Mouse (Mus musculus) lung, embryonic 14.5 days (tissue): ENCODE measurements around the gene Pawr. TPM values are rescaled to one million over a fixed set of nuclear protein-coding genes. Genes with fewer than 3 reads are reported as not detected.

ENCODE experiments used
- ATAC-seq: fragments of 200-750 bp; cut with Nextera tagmentation; 2 replicates; pipeline ENCODE4 v1.8.0; 2017; ENCODE audit warnings: mild to moderate bottlenecking, moderate TSS enrichment, moderate library complexity; ENCODE audit not compliant: insufficient read depth
- DNase-seq: peaks from one replicate; pipeline ENCODE4 v3.0.0-alpha.2; 2015
- H3K27ac ChIP-seq: fragments of 300-500 bp; sonication (generic); 2 replicates; pipeline ENCODE4 v1.5.1; 2014; ENCODE audit warnings: low read depth, mild to moderate bottlenecking, moderate library complexity
- H3K27me3 ChIP-seq: fragments of 300-500 bp; sonication (generic); 2 replicates; pipeline ENCODE4 v1.6.1; 2014; ENCODE audit warnings: low read length, control low read depth; ENCODE audit not compliant: insufficient read depth
- H3K36me3 ChIP-seq: fragments of 300-500 bp; sonication (generic); 2 replicates; pipeline ENCODE4 v1.6.1; 2014; ENCODE audit warnings: control low read depth; ENCODE audit not compliant: insufficient read depth
- H3K4me1 ChIP-seq: fragments of 300-500 bp; sonication (generic); 2 replicates; pipeline ENCODE4 v1.6.1; 2014; ENCODE audit warnings: antibody characterized with exemption, control low read depth; ENCODE audit not compliant: insufficient read depth
- H3K4me2 ChIP-seq: fragments of 300-500 bp; sonication (generic); 2 replicates; pipeline ENCODE4 v1.6.1; 2014; ENCODE audit warnings: mild to moderate bottlenecking
- H3K4me3 ChIP-seq: fragments of 300-500 bp; sonication (generic); 2 replicates; pipeline ENCODE4 v1.5.1; 2014; ENCODE audit warnings: low read depth, low read length
- H3K9ac ChIP-seq: fragments of 300-500 bp; sonication (generic); 2 replicates; pipeline ENCODE4 v1.6.1; 2014
- H3K9me3 ChIP-seq: fragments of 300-500 bp; sonication (generic); 2 replicates; pipeline ENCODE4 v1.6.1; 2016; ENCODE audit warnings: low read depth, low read length, control low read depth
- CTCF ChIP-seq: IDR thresholded peaks from 2 replicates; pipeline ENCODE4 v1.5.1; 2016; ENCODE audit warnings: antibody characterized with exemption, low read depth
- WGBS: fragments of 180-500 bp; shearing (Covaris S2); extraction: QIAGEN DNeasy Blood & Tissue Kit; methylation state at CpG from one replicate; pipeline ENCODE4 v1.1.7; 2014; 5-methylcytosine and 5-hydroxymethylcytosine counted together
- polyA plus RNA-seq: library from polyadenylated mRNA; unstranded; fragments of >200 nt; fragmentation: Nextera tagmentation; extraction: Ambion mirVana; gene quantifications from 2 replicates; pipeline ENCODE4 v1.2.1, GENCODE M21; 2014

The Pawr gene
- polyA plus RNA-seq, 1 experiment from 2014 or later = 27.4 TPM

DNA sequence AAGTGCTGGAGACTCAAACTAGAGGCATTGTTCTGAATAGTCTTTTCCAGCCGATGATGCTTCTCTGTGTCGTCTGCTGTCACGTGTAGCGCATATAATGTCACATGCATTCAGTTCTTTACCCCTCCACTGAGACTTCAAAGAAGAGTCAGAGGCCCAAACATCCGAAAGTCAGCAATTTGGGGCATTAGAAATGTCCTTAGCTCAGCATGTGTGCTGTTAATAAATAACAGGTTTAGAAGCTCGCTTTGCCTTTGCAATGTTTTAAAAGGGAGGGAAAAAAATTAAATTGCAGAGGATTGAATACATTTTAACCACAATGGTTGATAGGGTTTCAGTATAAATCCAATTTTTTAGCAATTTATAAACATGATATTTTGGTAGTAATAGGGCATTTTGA is 18.1 kb upstream of the Pawr start:
- H3K4me3 ChIP-seq = no peak overlapping the region
- H3K4me1 ChIP-seq = no peaks in the 10 kb centered on the region
- no peak for TF ChIP-seq CTCF
- H3K9ac ChIP-seq = no peak overlapping the region
- H3K36me3 ChIP-seq = no peaks in the 10 kb centered on the region
- no peak overlapping the region for H3K27ac ChIP-seq
- DNase-seq (no peak), ATAC-seq (no peak)
- H3K9me3 ChIP-seq = no peaks in the 10 kb centered on the region
- H3K27me3 ChIP-seq = no peaks in the 10 kb centered on the region
- WGBS = 74% methylated on average over 6 of the region's 6 CpGs
- no peak overlapping the region for H3K4me2 ChIP-seq

DNA sequence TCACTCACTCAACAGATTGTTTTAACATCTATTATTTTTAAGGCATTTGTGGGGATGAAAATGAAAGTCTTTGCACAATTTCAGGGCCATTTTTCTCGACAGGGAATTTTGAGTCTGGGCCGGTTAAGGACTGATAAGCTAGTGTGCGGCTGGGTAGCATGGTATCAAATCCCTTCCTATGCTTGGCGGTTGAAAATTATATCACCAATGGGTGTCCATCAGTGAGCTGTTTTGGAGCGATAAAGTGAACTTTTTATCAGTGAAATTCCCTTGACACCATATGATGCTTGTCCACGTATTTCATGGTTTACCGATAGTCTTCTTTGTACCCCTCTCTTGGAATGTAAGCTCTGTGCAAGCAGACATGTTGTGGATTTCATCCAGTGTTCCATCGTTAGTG is 17.5 kb upstream of the Pawr start:
- Histone ChIP-seq H3K4me3 (no peak overlapping the region), H3K4me2 (no peak overlapping the region), H3K9ac (no peak overlapping the region), H3K4me1 (no peaks in the 10 kb centered on the region), H3K27ac (no peak overlapping the region), H3K9me3 (no peaks in the 10 kb centered on the region), H3K27me3 (no peaks in the 10 kb centered on the region), H3K36me3 (no peaks in the 10 kb centered on the region)
- TF ChIP-seq CTCF = no peak
- 68% methylated on average over 8 of the region's 8 CpGs for WGBS
- DNase-seq = no peak
- ATAC-seq = no peak

DNA sequence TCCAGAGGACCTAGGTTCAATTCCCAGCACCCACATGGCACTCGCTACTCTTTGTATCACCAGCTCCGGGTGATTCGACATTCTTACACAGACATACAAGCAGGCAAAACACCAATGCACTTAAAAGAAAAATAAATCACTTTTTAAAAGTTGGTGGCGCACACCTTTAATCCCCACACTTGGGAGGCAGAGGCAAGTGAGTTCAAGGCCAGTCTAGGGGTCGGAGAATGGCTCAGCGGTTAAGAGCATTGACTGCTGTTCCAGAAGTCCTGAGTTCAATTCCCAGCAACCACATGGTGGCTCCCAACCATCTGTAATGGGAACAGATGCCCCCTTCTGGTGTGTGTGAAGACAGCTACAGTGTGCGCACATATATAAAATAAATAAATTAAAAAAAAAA is 16.7 kb upstream of the Pawr start:
- Histone ChIP-seq H3K4me3 (no peak overlapping the region), H3K4me2 (no peak overlapping the region), H3K27ac (no peak overlapping the region), H3K27me3 (no peaks in the 10 kb centered on the region), H3K36me3 (no peaks in the 10 kb centered on the region), H3K4me1 (no peaks in the 10 kb centered on the region), H3K9ac (no peak overlapping the region), H3K9me3 (no peaks in the 10 kb centered on the region)
- WGBS = 91% methylated on average over 7 of the region's 7 CpGs
- DNase-seq = no peak
- TF ChIP-seq CTCF = no peak
- ATAC-seq = no peak

DNA sequence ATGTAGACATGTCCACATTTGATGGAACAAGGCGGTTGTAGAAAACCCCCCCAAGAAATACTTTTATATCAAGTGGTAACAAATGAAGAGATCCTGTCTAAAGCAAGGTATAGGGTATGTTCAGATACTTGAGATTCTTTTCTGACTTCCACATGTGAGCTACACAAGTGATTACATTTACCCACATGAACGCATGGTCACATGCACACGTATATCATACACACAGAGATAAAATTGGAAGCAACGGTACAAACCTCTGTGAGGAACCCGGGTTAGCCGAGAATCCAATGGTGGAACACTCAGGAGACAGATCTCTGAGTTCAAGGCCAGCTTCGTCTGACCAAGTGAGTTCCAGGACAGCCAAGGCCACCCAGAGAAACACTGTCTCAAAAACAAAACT is 3.6 kb upstream of the Pawr start:
- Histone ChIP-seq H3K9me3 (no peaks in the 10 kb centered on the region), H3K27ac (no peak overlapping the region), H3K4me3 (no peak overlapping the region), H3K4me1 (peaks cover 3% of the 10 kb centered on the region; the same call in 1 of the 2 replicates), H3K9ac (no peak overlapping the region), H3K27me3 (no peaks in the 10 kb centered on the region), H3K36me3 (no peaks in the 10 kb centered on the region), H3K4me2 (no peak overlapping the region)
- no peak for DNase-seq
- 84% methylated on average over 7 of the region's 7 CpGs for WGBS
- TF ChIP-seq CTCF = no peak
- ATAC-seq = no peak

DNA sequence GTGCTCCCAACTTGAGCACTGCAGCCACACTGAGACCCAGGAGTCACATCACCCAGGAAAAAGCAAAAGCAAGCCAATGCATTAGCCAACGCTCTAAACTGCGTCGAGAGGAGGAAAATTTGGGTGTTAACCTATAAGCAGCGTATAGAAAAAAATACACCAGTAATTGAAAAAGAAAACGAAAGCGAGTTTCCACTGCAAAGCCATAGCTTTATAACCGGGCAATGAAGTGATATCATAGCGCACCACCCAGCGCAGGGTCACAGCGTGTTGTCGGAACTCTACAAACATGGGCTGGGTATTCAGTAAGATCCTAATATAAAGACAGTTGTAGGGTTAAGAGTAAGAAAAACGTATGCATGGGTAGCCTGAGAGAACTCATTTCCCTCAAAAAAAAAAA is 2.9 kb upstream of the Pawr start:
- Histone ChIP-seq H3K27ac (no peak overlapping the region), H3K4me2 (no peak overlapping the region), H3K9me3 (no peaks in the 10 kb centered on the region), H3K27me3 (no peaks in the 10 kb centered on the region), H3K9ac (no peak overlapping the region), H3K36me3 (no peaks in the 10 kb centered on the region), H3K4me3 (no peak overlapping the region), H3K4me1 (peaks cover 3% of the 10 kb centered on the region; the same call in 1 of the 2 replicates)
- 90% methylated on average over 12 of the region's 12 CpGs for WGBS
- no peak for ATAC-seq
- no peak for TF ChIP-seq CTCF
- DNase-seq = no peak

DNA sequence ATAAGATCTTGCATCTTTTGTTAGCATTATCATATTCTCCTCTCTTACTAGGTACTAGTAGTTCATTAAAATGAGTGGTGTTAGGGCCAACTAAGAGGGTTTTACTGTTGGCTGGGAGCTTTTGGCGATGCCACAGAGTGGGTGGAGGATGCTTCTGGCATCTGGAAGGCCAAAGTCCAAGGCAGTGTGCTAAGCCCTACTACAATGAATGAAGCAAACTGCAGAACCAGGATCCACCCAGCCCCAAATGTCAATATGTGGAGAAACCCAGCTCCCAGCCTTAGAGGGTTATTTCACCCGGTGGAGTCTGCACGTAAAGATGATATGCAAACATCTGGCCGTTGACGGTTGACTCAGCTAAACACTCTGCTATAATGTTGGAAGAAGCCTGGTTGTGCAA is 2.1 kb upstream of the Pawr start:
- DNase-seq = peak; percentile 14
- Histone ChIP-seq H3K4me3 (no peak overlapping the region), H3K9me3 (no peaks in the 10 kb centered on the region), H3K27me3 (no peaks in the 10 kb centered on the region), H3K9ac (no peak overlapping the region), H3K4me2 (no peak overlapping the region), H3K27ac (no peak overlapping the region), H3K36me3 (no peaks in the 10 kb centered on the region), H3K4me1 (peaks cover 3% of the 10 kb centered on the region; the same call in 1 of the 2 replicates)
- no peak for TF ChIP-seq CTCF
- WGBS = 54% methylated on average over 5 of the region's 5 CpGs
- ATAC-seq = no peak

DNA sequence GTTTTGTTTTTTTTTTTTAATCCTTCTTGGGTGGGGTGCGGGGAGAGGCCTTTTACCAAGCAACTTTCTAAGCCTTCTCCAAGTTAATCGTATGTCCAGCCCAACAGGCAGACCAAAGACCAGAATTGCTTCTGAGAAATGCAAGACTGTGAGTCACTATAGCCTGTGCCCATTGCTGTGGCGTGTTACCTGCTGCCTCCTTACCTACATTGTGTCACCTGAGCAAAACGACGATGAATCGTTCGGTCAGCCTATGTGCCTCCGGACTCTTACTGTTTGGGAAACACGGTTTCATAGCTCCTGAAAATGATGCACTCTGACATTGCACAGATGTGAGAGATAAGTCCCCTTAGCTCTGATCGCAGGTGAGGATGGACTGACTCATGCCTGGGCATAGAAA is 957 bp upstream of the Pawr start:
- DNase-seq (peak; percentile 13), ATAC-seq (no peak)
- Histone ChIP-seq H3K4me1 (peaks cover 3% of the 10 kb centered on the region; the same call in 1 of the 2 replicates), H3K36me3 (no peaks in the 10 kb centered on the region), H3K27ac (no peak overlapping the region), H3K4me2 (peak overlapping the region; percentile 76), H3K9me3 (no peaks in the 10 kb centered on the region), H3K4me3 (peak overlapping the region; percentile 83), H3K27me3 (no peaks in the 10 kb centered on the region), H3K9ac (no peak overlapping the region)
- WGBS = 11% methylated on average over 10 of the region's 10 CpGs
- TF ChIP-seq CTCF = no peak
